Mouse (Mus musculus) stomach, postnatal 0 days (tissue): ENCODE data around the gene Cx3cl1.

ENCODE experiments used
- CTCF ChIP-seq: IDR thresholded peaks from 2 replicates; pipeline ENCODE4 v1.5.1; 2016; ENCODE audit warnings: antibody characterized with exemption, low read depth, mild to moderate bottlenecking, moderate library complexity
- EP300 ChIP-seq: optimal IDR thresholded peaks from 2 replicates; pipeline ENCODE3; 2016; ENCODE audit warnings: antibody characterized with exemption

- TF ChIP-seq CTCF (no peak), EP300 (no peak)
These were observed 10.0 kb downstream of the Cx3cl1 start for GRCm38 (mm10) chr8:94781838-94782235.
